Mouse (Mus musculus) left cerebral cortex, adult 8-10 months (tissue): ENCODE data around the gene Mapkapk3. TPM values are rescaled to one million over a fixed set of nuclear protein-coding genes. Genes with fewer than 3 reads are reported as not detected.

Experiments used
- DNase-seq, 2 experiments: peaks; one replicate each; pipeline ENCODE4 v3.0.0; 2022; ENCODE audit warnings: low spot score in 2 of 2
- microRNA-seq, 2 experiments: library from miRNA; unstranded; fragments of <30 nt; microRNA quantifications; one replicate each; pipeline ENCODE4 v1.2.0; 2022
- total RNA-seq, 4 experiments: library from RNA; stranded (reverse); gene quantifications; 2 replicates each; pipeline ENCODE4 v1.2.4; 2022

Mapkapk3 gene
- total RNA-seq, 4 experiments from 2014 or later = 2.4 to 3.9 (median 3.2) TPM

DNA sequence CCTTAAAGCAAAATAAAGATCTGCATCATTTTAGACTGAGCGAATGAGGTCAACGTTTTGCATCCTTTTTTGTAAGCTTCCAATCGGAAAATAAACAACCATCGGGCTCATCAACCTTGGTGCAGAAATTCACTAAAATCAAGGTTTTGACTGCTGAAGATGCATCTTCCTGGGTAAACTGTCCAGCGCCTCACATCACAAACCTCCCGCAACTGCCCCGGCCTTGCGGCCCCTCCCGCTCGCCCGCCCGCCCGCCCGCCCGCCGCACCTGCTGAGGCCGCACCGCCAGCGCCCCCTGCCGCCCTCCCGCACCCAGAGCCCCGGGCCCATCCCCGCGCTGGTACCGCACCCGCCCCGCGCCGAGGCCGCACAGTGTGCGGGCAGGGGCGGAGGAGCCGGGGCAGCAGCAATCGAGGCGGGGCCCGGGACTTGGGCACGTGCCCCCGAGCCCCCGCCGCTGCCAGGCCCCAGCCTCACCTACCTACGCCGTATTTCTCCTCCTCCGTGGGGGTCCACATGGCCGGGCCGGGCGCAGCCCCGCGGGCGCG is 58.6 kb downstream of the Mapkapk3 start:
- peak in 1 of 2 experiments; percentile 8 for DNase-seq

DNA sequence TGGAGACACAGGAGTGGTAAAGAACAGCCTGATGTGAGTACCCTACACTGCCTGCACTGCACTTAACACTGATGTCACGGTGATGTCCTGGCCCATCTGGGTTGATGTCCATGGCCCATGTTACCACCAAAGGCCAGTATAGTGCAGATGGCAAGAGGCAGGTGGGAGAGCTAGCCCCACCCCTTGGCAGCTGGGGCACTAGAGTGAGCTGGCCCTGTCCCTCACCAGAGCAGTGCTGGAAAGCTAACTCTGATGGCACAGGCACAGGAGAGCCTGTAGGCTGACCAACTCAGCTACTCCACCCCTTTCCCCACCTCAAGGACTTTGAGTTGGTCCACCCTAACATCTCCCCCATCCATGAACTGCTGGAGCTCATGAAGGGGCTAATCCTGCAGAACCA is 65.1 kb downstream of the Mapkapk3 start:
- no peak for DNase-seq

Small RNA genes within 50 kb of the gene (microRNA-seq; reads per million reads assigned to microRNA genes)
- 0.21 to 0.66 reads per million in 2 experiments for gene Gm22238

Other genes with a start within 250 kb of the Mapkapk3 start
- gene Dock3, start 58.0 kb downstream of the Mapkapk3 start, total RNA-seq = 100 to 1,000 TPM; 191 to 234 (median 223) TPM
- gene Cish, start 6.1 kb upstream of the Mapkapk3 start, total RNA-seq = 10 to 100 TPM in 1 of 4 experiments, 1 to 10 TPM in 3; 7.2 to 12.2 (median 9.2) TPM
- 10 to 100 TPM; 14.9 to 20.6 (median 18.7) TPM for gene Hemk1, start 48.5 kb upstream of the Mapkapk3 start, total RNA-seq
- 1 to 10 TPM; 5.6 to 7.1 (median 6.2) TPM for gene 6430571L13Rik, start 50.7 kb upstream of the Mapkapk3 start, total RNA-seq
- 10 to 100 TPM; 37.3 to 49.0 (median 44.8) TPM for gene Cacna2d2, start 109.7 kb upstream of the Mapkapk3 start, total RNA-seq
- gene Tmem115, start 244.1 kb upstream of the Mapkapk3 start, total RNA-seq = 10 to 100 TPM; 36.2 to 37.2 (median 36.9) TPM